Mouse (Mus musculus): ENCODE measurements around the gene Akap13.

The Akap13 gene

GRCm38 (mm10) chr7:75440241-75440640, 15.1 kb upstream of the Akap13 start:
- POLR2A ChIA-PET, result interaction anchor here in 2 of 4 experiments (0.7 to 0.9 kb wide), 2 partner anchors 15 to 33 kb away, joined by 3 to 5 read pairs; partner anchors contain the start of gene Akap13 (in 1 of the 2)
- CTCF ChIA-PET, result no interaction called here

GRCm38 (mm10) chr7:75441947-75442346, 13.4 kb upstream of the Akap13 start:
- ChIA-PET CTCF (no interaction called here), POLR2A (no interaction called here)

GRCm38 (mm10) chr7:75456152-75456888, 986 bp downstream of the Akap13 start:
- ChIA-PET CTCF (interaction anchor here in 1 of 4 experiments (0.7 kb wide), 1 partner anchor 86 kb away, joined by 4 read pairs; no protein-coding TSS in a partner anchor), POLR2A (interaction anchor here (0.6 to 1.9 kb wide), 24 partner anchors 9 to 467 kb away, joined by 3 to 14 read pairs (median 3); partner anchors contain the start of gene Klhl25 (in 1 of the 4))

GRCm38 (mm10) chr7:75460290-75460689, 5.0 kb downstream of the Akap13 start:
- ChIA-PET CTCF (no interaction called here), POLR2A (interaction anchor here in 3 of 4 experiments (0.6 to 0.7 kb wide), 3 partner anchors 12 to 364 kb away, joined by 3 to 4 read pairs (median 3); no protein-coding TSS in a partner anchor)

GRCm38 (mm10) chr7:75463579-75464162, 8.3 kb downstream of the Akap13 start:
- ChIA-PET CTCF (no interaction called here), POLR2A (interaction anchor here in 2 of 4 experiments (1.0 to 1.5 kb wide), 3 partner anchors 9 to 272 kb away, joined by 3 to 4 read pairs (median 3); partner anchors contain the start of gene Akap13 (in 1 of the 2))

- CTCF ChIA-PET, result interaction anchor here in 1 of 4 experiments (0.6 kb wide), 1 partner anchor 243 kb away, joined by 5 read pairs; no protein-coding TSS in a partner anchor
- POLR2A ChIA-PET, result interaction anchor here in 2 of 4 experiments (0.6 to 4.2 kb wide), 4 partner anchors 12 to 175 kb away, joined by 3 to 14 read pairs (median 4); partner anchors contain the start of gene Akap13 (in 2 of the 2)
These were observed 12.5 kb downstream of the Akap13 start for GRCm38 (mm10) chr7:75467791-75468190.

- POLR2A ChIA-PET, result interaction anchor here in 2 of 4 experiments (0.6 to 1.5 kb wide), 4 partner anchors 9 to 40 kb away, joined by 3 to 4 read pairs (median 3); no protein-coding TSS in a partner anchor
- CTCF ChIA-PET, result no interaction called here
These were observed 15.1 kb downstream of the Akap13 start for GRCm38 (mm10) chr7:75470318-75470925.

GRCm38 (mm10) chr7:75472316-75473195, 17.2 kb downstream of the Akap13 start:
- CTCF ChIA-PET, result no interaction called here

GRCm38 (mm10) chr7:75473294-75473693, 18.0 kb downstream of the Akap13 start:
- POLR2A ChIA-PET, result interaction anchor here in 2 of 4 experiments (0.6 to 1.8 kb wide), 2 partner anchors 11 to 33 kb away, joined by 5 to 6 read pairs; no protein-coding TSS in a partner anchor
- CTCF ChIA-PET, result no interaction called here

More at GRCm38 (mm10) chr7:75472316-75473195, 17.2 kb downstream of the Akap13 start:
- POLR2A ChIA-PET, result interaction anchor here in 1 of 4 experiments (0.5 to 1.8 kb wide), 2 partner anchors 10 to 12 kb away, joined by 3 to 6 read pairs; no protein-coding TSS in a partner anchor

- POLR2A ChIA-PET, result interaction anchor here in 2 of 4 experiments (0.6 to 1.8 kb wide), 3 partner anchors 12 to 74 kb away, joined by 3 to 6 read pairs (median 5); no protein-coding TSS in a partner anchor
- CTCF ChIA-PET, result interaction anchor here in 1 of 4 experiments (0.7 kb wide), 1 partner anchor 18 kb away, joined by 3 read pairs; no protein-coding TSS in a partner anchor
These were observed 18.7 kb downstream of the Akap13 start for GRCm38 (mm10) chr7:75474064-75474463.

- ChIA-PET CTCF (interaction anchor here in 1 of 4 experiments (0.7 kb wide), 1 partner anchor 1111 kb away, joined by 8 read pairs; no protein-coding TSS in a partner anchor), POLR2A (interaction anchor here in 1 of 4 experiments (0.7 to 1.8 kb wide), 2 partner anchors 12 to 73 kb away, joined by 3 to 6 read pairs; no protein-coding TSS in a partner anchor)
These were observed 19.3 kb downstream of the Akap13 start for GRCm38 (mm10) chr7:75474564-75475150.

- POLR2A ChIA-PET, result interaction anchor here in 1 of 4 experiments (0.6 kb wide), 1 partner anchor 12 kb away, joined by 3 read pairs; no protein-coding TSS in a partner anchor
- CTCF ChIA-PET, result no interaction called here
These were observed 22.7 kb downstream of the Akap13 start for GRCm38 (mm10) chr7:75478060-75478459.

- ChIA-PET CTCF (no interaction called here), POLR2A (interaction anchor here in 1 of 4 experiments (1.0 kb wide), 1 partner anchor 25 kb away, joined by 3 read pairs; the partner anchor contains the start of gene Akap13)
These were observed 25.5 kb downstream of the Akap13 start for GRCm38 (mm10) chr7:75480721-75481426.

- ChIA-PET POLR2A (no interaction called here), CTCF (no interaction called here)
These were observed 30.7 kb downstream of the Akap13 start for GRCm38 (mm10) chr7:75486031-75486430.

GRCm38 (mm10) chr7:75495941-75496441, 40.7 kb downstream of the Akap13 start:
- ChIA-PET POLR2A (interaction anchor here in 1 of 4 experiments (0.8 kb wide), 1 partner anchor 19 kb away, joined by 3 read pairs; no protein-coding TSS in a partner anchor), CTCF (no interaction called here)

GRCm38 (mm10) chr7:75498627-75499026, 43.3 kb downstream of the Akap13 start:
- ChIA-PET POLR2A (interaction anchor here in 1 of 4 experiments (0.9 kb wide), 1 partner anchor 43 kb away, joined by 3 read pairs; the partner anchor contains the start of gene Akap13), CTCF (no interaction called here)

GRCm38 (mm10) chr7:75499271-75499670, 43.9 kb downstream of the Akap13 start:
- ChIA-PET CTCF (no interaction called here), POLR2A (no interaction called here)
